Mouse (Mus musculus): ENCODE data around the gene Slc22a14. TPM values are rescaled to one million over a fixed set of nuclear protein-coding genes. Genes with fewer than 3 reads are reported as not detected.

Slc22a14 gene
- polyA plus RNA-seq, 1 experiment from 2014 or later, result not detected

DNA sequence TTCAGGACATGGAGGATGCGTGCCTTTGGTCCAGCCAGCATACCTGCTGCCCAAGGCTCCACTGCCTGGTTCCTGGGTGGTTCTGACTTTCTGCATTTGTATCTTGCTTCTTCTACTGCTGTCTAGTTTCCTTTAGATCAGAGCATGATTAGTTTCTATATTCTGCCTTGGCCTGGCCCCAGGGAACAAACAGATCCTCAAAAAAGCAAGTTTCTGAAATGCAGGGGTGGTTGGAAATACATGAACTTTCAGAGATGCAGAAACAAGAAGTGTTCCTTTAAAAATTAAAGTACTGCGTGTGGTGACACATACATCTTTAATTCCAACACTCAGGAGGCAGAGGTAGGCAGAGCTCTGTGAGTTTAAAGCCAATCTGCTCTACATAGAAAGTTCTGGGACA lies 30.5 kb downstream of the Slc22a14 start:
- H3K4me3 ChIP-seq, result no peak overlapping the region
- 87% methylated on average over 2 of the region's 2 CpGs for WGBS

DNA sequence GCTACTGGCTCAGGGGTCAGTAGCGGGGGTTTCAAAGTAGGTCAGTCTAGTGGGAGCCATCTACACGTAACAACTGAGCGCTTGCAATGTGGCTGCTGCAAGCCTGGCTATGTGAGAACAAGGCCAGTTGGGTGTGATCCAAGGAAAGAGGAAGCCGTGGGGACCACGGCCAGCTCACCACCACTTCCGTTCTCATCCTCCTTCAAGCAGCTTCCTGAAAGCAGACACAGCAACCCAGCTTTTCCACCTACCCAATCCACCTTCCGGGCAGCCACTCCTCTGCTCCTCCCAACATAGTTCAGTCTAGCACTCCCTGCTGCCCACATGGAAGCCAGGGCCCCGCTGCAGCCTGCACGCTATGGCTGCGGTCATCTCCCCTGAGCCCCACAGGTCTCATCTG lies 31.0 kb downstream of the Slc22a14 start:
- DNase-seq (ENCODE audit: low spot score), result no peak
- Histone ChIP-seq H3K4me1 (peaks cover 2% of the 10 kb centered on the region), H3K27ac (replicated peaks) (no peak overlapping the region), H3K27me3 (ENCODE audit: low read depth, poor library complexity, severe bottlenecking) (peaks cover 18% of the 10 kb centered on the region), H3K36me3 (no peaks in the 10 kb centered on the region), H3K4me3 (no peak overlapping the region), H3K9me3 (replicated peaks) (no peaks in the 10 kb centered on the region)
- WGBS, result 72% methylated on average over 10 of the region's 10 CpGs

More for the DNA sequence above, 30.5 kb downstream of the Slc22a14 start:
- H3K4me1 ChIP-seq, result peaks cover 7% of the 10 kb centered on the region
- no peak overlapping the region for H3K27ac ChIP-seq (replicated peaks)
- no peaks in the 10 kb centered on the region for H3K9me3 ChIP-seq (replicated peaks)
- peaks cover 23% of the 10 kb centered on the region for H3K27me3 ChIP-seq (ENCODE audit: low read depth, poor library complexity, severe bottlenecking)
- H3K36me3 ChIP-seq, result no peaks in the 10 kb centered on the region
- no peak for DNase-seq (ENCODE audit: low spot score)

DNA sequence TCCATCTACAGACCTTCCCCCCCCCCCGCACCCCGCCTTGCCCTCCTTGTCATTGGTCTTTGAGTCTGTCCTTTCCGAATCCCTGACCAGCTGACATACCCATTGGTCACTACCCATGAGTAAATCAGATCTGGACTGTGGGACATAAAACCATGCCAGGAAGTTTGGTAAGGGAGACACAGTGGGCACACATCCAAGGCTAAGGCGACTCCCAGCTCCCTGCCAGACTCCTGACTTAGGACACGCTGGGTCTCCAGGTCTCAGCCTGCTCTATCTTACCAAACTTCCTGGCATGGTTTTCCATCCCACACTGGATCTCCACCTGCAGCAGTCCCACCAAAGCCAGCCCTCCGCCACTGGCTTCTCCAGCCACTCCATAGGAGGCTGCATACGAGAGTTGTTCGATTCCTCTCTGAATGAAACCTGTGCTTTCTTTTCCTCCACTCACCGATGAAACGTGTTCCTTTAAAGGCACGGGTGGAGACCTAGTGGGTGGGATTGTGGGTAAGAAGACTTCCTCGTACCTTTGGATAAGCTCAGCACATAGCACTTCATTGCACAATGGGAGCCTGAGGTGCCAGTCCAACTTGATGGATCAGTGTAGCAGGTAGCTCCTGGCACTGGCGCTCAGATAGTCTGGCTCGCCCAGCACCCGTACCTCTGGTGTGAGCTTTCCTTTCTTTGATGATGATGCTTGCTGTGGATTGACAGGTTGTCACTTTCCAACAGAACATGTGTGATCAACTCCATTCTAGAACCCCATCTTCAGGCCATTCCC lies 35.0 kb downstream of the Slc22a14 start:
- Histone ChIP-seq H3K9me3 (replicated peaks) (no peaks in the 10 kb centered on the region), H3K27ac (replicated peaks) (no peak overlapping the region), H3K4me3 (no peak overlapping the region), H3K36me3 (no peaks in the 10 kb centered on the region), H3K4me1 (no peaks in the 10 kb centered on the region), H3K27me3 (ENCODE audit: low read depth, poor library complexity, severe bottlenecking) (no peaks in the 10 kb centered on the region)
- 93% methylated on average over 15 of the region's 15 CpGs for WGBS
- no peak for DNase-seq (ENCODE audit: low spot score)

DNA sequence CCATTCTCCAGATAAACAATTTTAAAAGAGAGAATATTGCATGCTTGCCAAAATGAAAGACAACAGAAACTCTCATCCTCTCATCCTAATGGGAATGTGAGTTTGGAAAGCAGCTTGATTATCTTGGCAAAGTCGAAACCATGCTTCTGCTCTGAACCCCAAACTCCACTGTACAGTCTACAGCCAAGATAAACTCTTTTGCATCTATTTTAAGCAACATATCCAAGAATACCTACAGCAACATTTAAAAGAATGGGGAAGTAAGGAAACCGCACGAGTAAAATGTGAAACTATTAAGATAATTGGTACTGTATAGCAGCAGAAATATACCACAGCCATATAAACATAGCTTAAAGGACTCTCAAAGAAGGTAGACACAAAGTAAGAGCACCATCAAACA lies 36.9 kb downstream of the Slc22a14 start:
- H3K27me3 ChIP-seq (ENCODE audit: low read depth, poor library complexity, severe bottlenecking), result no peaks in the 10 kb centered on the region
- H3K36me3 ChIP-seq, result no peaks in the 10 kb centered on the region
- no peak for DNase-seq (ENCODE audit: low spot score)
- H3K27ac ChIP-seq (replicated peaks), result no peak overlapping the region
- no peak overlapping the region for H3K4me3 ChIP-seq
- WGBS, result 87% methylated on average over 3 of the region's 3 CpGs
- peaks cover 5% of the 10 kb centered on the region for H3K4me1 ChIP-seq
- no peaks in the 10 kb centered on the region for H3K9me3 ChIP-seq (replicated peaks)

DNA sequence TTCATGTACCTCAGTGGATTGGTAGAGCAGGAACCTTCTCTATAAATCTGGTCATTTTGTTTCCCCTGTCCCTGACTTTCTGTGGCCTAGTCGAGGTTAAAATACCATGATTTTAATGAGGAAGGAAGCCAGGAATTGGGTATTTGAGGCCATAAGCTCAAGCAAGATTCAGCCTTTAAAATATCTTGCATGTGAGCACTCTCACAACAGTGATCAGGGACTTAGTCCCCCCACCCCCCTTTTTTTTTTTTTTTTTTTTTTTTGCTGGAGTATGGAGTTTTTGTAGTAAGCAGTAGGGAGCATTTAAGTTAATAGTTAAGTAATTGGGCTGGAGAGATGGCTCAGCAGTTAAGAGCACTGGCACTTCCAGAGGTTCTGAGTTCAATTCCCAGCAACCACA lies 41.2 kb downstream of the Slc22a14 start:
- H3K9me3 ChIP-seq (replicated peaks), result no peaks in the 10 kb centered on the region
- WGBS, result 86% methylated on average over 1 of the region's 1 CpGs
- H3K4me3 ChIP-seq, result no peak overlapping the region
- H3K4me1 ChIP-seq, result peaks cover 28% of the 10 kb centered on the region
- no peak for DNase-seq (ENCODE audit: low spot score)
- H3K36me3 ChIP-seq, result no peaks in the 10 kb centered on the region
- no peaks in the 10 kb centered on the region for H3K27me3 ChIP-seq (ENCODE audit: low read depth, poor library complexity, severe bottlenecking)
- no peak overlapping the region for H3K27ac ChIP-seq (replicated peaks)

DNA sequence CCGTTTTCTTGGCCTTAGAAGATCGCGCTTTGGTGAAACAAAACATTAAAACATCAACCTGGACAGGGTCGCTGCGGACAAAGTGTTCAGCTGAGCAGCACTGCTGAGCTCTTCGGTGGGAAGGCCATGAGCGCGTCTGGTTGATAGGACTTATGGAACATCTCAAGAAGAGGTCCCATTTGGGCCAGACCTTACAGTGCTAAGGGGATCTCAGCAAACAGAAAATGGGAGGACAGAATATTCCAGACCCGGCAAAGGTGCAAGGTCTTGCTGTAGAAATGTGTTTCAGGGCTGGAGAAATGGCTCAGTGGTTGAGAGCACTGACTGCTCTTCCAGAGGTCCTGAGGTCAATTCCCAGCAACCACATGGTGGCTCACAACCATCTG lies 42.1 kb downstream of the Slc22a14 start:
- Histone ChIP-seq H3K9me3 (replicated peaks) (no peaks in the 10 kb centered on the region), H3K36me3 (peaks cover 1% of the 10 kb centered on the region), H3K27ac (replicated peaks) (peak overlapping the region; percentile 98), H3K4me3 (peak overlapping the region; percentile 96), H3K4me1 (peaks cover 28% of the 10 kb centered on the region), H3K27me3 (ENCODE audit: low read depth, poor library complexity, severe bottlenecking) (no peaks in the 10 kb centered on the region)
- WGBS, result 10% methylated on average over 9 of the region's 9 CpGs
- DNase-seq (ENCODE audit: low spot score), result no peak

DNA sequence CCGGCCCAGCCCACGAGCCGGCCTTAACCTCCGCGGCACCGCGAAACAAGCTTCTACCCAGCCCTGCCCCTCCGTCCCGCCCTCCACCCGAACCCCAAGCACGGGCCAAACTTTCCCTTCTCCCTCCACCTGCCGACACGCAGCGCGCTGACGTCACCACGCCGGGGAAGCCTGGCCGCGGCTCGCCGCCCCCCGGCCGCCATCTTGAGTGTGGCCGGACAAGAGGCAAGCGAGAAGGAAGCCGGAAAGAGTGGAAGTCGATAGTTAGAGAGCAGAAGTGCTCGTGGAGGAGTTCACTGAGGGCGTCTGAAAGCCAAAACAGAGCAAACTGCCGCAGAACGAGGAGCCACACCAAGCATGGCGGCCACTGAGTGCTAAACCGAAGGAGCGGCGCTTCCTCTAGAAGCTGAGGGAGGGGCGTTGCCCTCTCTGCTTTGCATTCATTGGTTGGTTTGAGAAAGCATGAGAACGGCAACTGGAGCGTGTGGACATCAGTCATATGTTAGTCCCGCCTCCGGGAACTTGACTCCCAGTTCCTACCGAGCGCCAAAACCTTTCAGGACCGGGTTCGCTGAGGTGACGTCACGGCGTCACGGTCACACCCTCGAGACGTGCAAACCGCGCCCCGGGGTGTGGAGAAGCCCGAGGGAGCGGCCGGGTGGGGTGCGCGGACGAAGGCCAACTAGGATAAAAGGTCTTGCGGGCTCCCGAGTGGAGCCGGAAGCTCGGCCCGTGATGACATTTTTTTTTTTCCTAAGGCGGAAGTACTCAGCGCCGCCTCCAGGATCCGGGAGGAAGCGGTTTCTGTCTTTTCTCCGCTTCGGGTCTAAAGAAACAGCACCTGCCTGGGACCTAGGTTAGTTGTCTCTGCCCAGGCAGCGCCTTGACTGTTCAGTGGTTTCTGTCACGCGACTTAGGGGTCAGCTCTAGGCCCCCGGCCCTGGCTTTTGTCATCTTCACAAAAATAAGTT lies 42.8 kb downstream of the Slc22a14 start, which contains the start of gene Oxsr1:
Gene Oxsr1, minus strand, starts transcription at position 139 of the 971 bp plus-strand sequence.
- H3K36me3 ChIP-seq, result peaks cover 4% of the 10 kb centered on the region
- peak within 1 kb of the TSS; percentile 96 for H3K4me3 ChIP-seq
- H3K27me3 ChIP-seq (ENCODE audit: low read depth, poor library complexity, severe bottlenecking), result no peaks in the 10 kb centered on the region
- H3K27ac ChIP-seq (replicated peaks), result peak within 1 kb of the TSS; percentile 98
- H3K9me3 ChIP-seq (replicated peaks), result no peaks in the 10 kb centered on the region
- peaks cover 28% of the 10 kb centered on the region for H3K4me1 ChIP-seq
- peak; percentile 96 for DNase-seq (ENCODE audit: low spot score)
- WGBS, result under 1% methylated on average over 76 of the region's 76 CpGs

DNA sequence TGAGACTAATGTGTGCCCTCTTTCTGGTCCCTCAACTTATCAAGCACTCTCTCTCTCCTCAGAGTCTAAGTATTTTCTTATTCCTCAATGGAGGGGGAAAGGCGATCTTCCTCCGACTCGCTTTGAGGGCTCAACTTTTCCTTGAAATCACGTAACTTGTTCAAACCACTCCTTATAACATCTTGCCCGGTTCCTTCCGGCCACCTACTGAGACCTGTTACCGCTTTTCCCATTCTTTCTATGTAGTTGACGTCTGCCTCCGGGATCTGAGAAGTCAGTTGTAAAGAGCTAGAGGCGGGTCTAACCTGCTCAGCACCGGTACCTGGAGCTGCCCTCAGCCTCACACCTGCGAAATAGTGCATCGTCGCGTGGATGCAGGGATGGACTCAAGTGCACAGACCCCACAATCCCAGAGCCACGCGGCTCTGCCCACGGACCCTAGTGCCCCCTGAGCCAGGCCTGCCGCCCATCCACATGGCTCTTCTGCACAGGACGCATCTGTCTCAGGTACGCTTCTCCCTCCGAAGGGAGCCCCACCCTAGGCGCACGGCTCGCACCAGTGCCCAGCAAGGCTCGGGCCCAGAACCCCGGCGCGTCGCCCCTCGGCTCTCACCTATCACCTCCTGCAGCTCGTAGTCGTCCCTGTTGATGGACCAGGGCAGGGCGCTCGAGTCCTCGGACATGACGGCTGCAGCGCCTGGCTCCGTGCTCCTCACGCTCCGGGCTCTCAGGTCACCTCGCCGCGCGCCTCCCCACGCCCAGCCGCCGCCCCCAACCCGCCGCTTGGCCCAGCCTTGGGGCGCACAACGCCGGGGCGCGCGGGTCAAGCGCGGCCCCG lies 43.7 kb downstream of the Slc22a14 start:
- H3K4me1 ChIP-seq, result peaks cover 28% of the 10 kb centered on the region
- under 1% methylated on average over 59 of the region's 59 CpGs for WGBS
- H3K27ac ChIP-seq (replicated peaks), result peak overlapping the region; percentile 98
- H3K27me3 ChIP-seq (ENCODE audit: low read depth, poor library complexity, severe bottlenecking), result no peaks in the 10 kb centered on the region
- H3K9me3 ChIP-seq (replicated peaks), result no peaks in the 10 kb centered on the region
- H3K4me3 ChIP-seq, result peak overlapping the region; percentile 96
- H3K36me3 ChIP-seq, result peaks cover 4% of the 10 kb centered on the region
- DNase-seq (ENCODE audit: low spot score), result no peak

DNA sequence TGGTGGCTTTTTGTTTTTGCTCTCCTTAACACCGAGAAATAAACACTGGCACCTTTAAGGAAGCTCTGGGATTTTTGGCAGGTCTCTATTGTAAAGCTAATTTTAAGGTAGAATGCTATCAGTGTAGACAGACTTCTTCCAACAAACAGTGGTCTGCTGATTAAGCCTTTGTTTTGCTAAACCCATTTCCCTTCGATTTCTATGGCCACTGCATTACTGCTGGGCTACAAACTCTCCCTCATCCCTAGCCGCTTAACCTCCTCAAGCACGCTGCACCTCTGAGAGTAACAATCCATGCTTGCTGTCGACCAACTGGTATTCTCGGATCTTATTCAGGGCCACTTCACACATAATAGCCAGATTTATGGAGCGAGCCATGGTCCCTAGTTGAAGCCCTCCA lies 44.4 kb downstream of the Slc22a14 start:
- H3K27ac ChIP-seq (replicated peaks), result peak overlapping the region; percentile 98; the same call in 1 of the 2 replicates
- H3K9me3 ChIP-seq (replicated peaks), result no peaks in the 10 kb centered on the region
- peak overlapping the region; percentile 96 for H3K4me3 ChIP-seq
- WGBS, result 15% methylated on average over 7 of the region's 7 CpGs
- peaks cover 28% of the 10 kb centered on the region for H3K4me1 ChIP-seq
- peak; percentile 21 for DNase-seq (ENCODE audit: low spot score)
- no peaks in the 10 kb centered on the region for H3K27me3 ChIP-seq (ENCODE audit: low read depth, poor library complexity, severe bottlenecking)
- H3K36me3 ChIP-seq, result peaks cover 4% of the 10 kb centered on the region

DNA sequence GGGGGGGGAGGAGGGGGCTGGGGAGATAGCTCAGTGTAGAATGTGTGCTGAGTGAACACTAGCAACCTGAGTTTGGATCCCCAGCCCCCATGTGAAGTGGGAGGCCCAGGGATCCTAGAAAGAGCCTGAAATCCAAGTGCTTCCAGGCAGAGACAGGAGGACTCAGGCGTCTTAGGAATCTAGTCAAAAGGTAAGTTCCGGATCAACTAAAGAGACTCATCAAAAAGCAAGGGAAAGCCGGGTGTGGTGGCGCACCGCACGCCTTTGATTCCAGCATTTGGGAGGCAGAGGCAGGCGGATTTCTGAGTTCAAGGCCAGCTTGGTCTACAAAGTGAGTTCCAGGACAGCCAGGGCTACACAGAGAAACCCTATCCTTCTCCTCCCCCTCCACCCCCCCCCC lies 44.9 kb downstream of the Slc22a14 start:
- Histone ChIP-seq H3K9me3 (replicated peaks) (no peaks in the 10 kb centered on the region), H3K27me3 (ENCODE audit: low read depth, poor library complexity, severe bottlenecking) (no peaks in the 10 kb centered on the region), H3K4me3 (peak overlapping the region; percentile 96), H3K4me1 (peaks cover 28% of the 10 kb centered on the region), H3K36me3 (peaks cover 4% of the 10 kb centered on the region), H3K27ac (replicated peaks) (no peak overlapping the region)
- DNase-seq (ENCODE audit: low spot score), result no peak
- 86% methylated on average over 7 of the region's 7 CpGs for WGBS

DNA sequence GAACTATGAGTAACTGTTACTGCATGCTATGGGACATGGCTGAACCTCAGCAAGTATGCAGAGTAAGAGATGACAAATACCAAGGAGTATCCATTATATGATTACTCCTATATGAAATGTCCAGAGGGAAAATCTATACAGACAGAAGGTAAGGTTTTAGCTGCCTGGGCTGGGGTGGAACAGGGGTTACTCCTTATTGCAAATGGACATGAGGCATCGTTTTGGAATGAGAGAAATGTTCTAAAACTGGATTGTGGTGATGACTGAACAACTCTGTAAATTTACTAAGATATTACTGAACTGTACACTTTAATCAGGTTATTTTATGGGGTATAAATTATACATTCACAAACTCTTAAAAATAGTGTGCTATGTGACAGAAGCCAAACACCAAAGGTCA lies 46.5 kb downstream of the Slc22a14 start:
- Histone ChIP-seq H3K9me3 (replicated peaks) (no peaks in the 10 kb centered on the region), H3K4me3 (no peak overlapping the region), H3K36me3 (peaks cover 5% of the 10 kb centered on the region), H3K27ac (replicated peaks) (no peak overlapping the region), H3K27me3 (ENCODE audit: low read depth, poor library complexity, severe bottlenecking) (no peaks in the 10 kb centered on the region), H3K4me1 (peaks cover 27% of the 10 kb centered on the region)
- no peak for DNase-seq (ENCODE audit: low spot score)
- 92% methylated on average over 1 of the region's 1 CpGs for WGBS

DNA sequence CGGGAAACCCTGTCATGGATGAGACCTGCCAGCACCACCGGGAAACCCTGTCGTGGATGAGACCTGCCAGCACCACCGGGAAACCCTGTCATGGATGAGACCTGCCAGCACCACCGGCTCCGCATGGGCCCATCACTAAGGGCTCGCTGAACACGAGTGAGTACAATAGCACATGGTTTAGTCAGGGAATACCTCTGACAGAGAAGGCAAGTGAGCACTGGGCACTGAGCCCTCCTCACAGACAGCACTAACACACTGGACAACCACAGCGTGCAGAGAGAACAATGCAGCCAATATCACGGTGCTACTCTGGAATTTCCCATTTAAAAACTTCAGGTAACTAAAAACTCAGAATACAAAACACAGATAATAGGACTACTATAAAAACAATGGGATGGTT lies 52.3 kb downstream of the Slc22a14 start:
- Histone ChIP-seq H3K4me3 (no peak overlapping the region), H3K27ac (replicated peaks) (no peak overlapping the region), H3K9me3 (replicated peaks) (no peaks in the 10 kb centered on the region), H3K36me3 (peaks cover 7% of the 10 kb centered on the region), H3K27me3 (ENCODE audit: low read depth, poor library complexity, severe bottlenecking) (no peaks in the 10 kb centered on the region), H3K4me1 (no peaks in the 10 kb centered on the region)
- 96% methylated on average over 10 of the region's 10 CpGs for WGBS
- no peak for DNase-seq (ENCODE audit: low spot score)
